In the genomic region with DNA sequence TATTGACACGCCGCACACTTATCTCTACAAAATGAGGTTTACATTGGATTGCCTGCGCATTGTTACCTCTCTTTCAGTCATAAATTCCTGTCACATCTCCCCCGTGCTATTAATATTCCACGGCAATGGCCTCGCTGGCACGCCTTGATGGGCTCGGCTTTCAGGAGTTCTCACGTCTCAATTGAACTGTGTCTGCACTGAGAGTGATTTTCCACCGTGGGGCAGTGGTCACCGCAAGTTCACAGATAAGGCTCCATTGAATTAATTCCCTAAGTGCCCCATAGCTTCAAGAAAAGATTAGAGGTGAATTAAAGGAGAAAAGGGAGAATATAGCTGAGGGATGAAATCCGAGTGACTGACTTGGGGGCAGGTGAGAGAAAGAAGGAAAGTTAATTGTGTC, we compare ENCODE assay signal across 20 mouse cellular contexts.
DNase-seq lines count a peak whose midpoint lies in the region; ATAC-seq and TF ChIP-seq lines count a peak whose summit lies in the region.
"Had no signal": no experiment of that assay in that cellular context is flagged by ENCODE, and none has a peak within 500 bp of the region (broad histone marks: within the 10 kb centered on the region; RNA-seq: fewer than 3 reads in every experiment).

No protein-coding gene starts in this region.

- peak; percentile 29 to 32 for DNase-seq in cerebellum, postnatal 10 days
- DNase-seq in cerebellum, adult 9-11 months: no peak
- peak; percentile 48 for DNase-seq in hindbrain, embryonic 14.5 days (ENCODE audit: low spot score)
- no peak for DNase-seq in layer of hippocampus, adult 2 months (ENCODE audit: low spot score in 2 of 2)
- no peak for DNase-seq in layer of hippocampus, adult 9-10 months (ENCODE audit: low spot score)
- DNase-seq in brain, adult 2 months (ENCODE audit: low read depth, low spot score): peak; percentile 19
- no peak for DNase-seq in embryonic facial prominence, embryonic 10.5 days (ENCODE audit: low spot score)
- DNase-seq: adrenal gland, postnatal 10 days; cerebellum, adult 11 months; cerebellum, adult 9-10 months; heart, adult 18-20 months; heart, postnatal 10 days; heart, postnatal 4 days; kidney, adult 18-20 months had no signal

- TF ChIP-seq CTCF in layer of hippocampus, adult 2 months (conservative IDR thresholded peaks at IDR 0.05): peak; percentile 39; the same call in 1 of the 2 replicates

- H3K4me2 ChIP-seq in hindbrain, embryonic 14.5 days (replicated peaks): no peak overlapping the region
- no peak overlapping the region for H3K4me2 ChIP-seq in hindbrain, embryonic 12.5 days (replicated peaks)
- H3K4me2 ChIP-seq: embryonic facial prominence, embryonic 13.5 days; forebrain, embryonic 13.5 days; hindbrain, embryonic 15.5 days had no signal

- H3K9ac ChIP-seq in hindbrain, embryonic 14.5 days: no peak overlapping the region
- H3K9ac ChIP-seq in hindbrain, embryonic 12.5 days: no peak overlapping the region
- H3K9ac ChIP-seq: embryonic facial prominence, embryonic 13.5 days; forebrain, embryonic 13.5 days; hindbrain, embryonic 15.5 days had no signal

- no peak overlapping the region for H3K27ac ChIP-seq in hindbrain, embryonic 14.5 days
- H3K27ac ChIP-seq in hindbrain, embryonic 12.5 days: no peak overlapping the region
- no peak overlapping the region for H3K27ac ChIP-seq in layer of hippocampus, adult 2 months
- no peak overlapping the region for H3K27ac ChIP-seq in embryonic facial prominence, embryonic 10.5 days (replicated peaks)
- H3K27ac ChIP-seq: embryonic facial prominence, embryonic 13.5 days; forebrain, embryonic 13.5 days; heart, embryonic 10.5 days; hindbrain, embryonic 15.5 days had no signal

- no peaks in the 10 kb centered on the region for H3K36me3 ChIP-seq in hindbrain, embryonic 14.5 days (replicated peaks; ENCODE audit: control insufficient read depth, insufficient read depth)
- H3K36me3 ChIP-seq in hindbrain, embryonic 12.5 days: no peaks in the 10 kb centered on the region
- H3K36me3 ChIP-seq in embryonic facial prominence, embryonic 10.5 days (replicated peaks): no peaks in the 10 kb centered on the region
- H3K36me3 ChIP-seq: embryonic facial prominence, embryonic 13.5 days; heart, embryonic 10.5 days; hindbrain, embryonic 15.5 days had no signal

- H3K9me3 ChIP-seq in hindbrain, embryonic 14.5 days (ENCODE audit: control insufficient read depth, low read length): no peaks in the 10 kb centered on the region
- no peaks in the 10 kb centered on the region for H3K9me3 ChIP-seq in hindbrain, embryonic 12.5 days (replicated peaks)
- 0 out of 2 replicates have a peak, but pooled peaks cover 7% of the 10 kb centered on the region for H3K9me3 ChIP-seq in embryonic facial prominence, embryonic 10.5 days
- H3K9me3 ChIP-seq: embryonic facial prominence, embryonic 13.5 days; forebrain, embryonic 13.5 days; hindbrain, embryonic 15.5 days had no signal

- H3K27me3 ChIP-seq in hindbrain, embryonic 14.5 days (ENCODE audit: control insufficient read depth, insufficient read depth, low read length): no peaks in the 10 kb centered on the region
- no peaks in the 10 kb centered on the region for H3K27me3 ChIP-seq in hindbrain, embryonic 12.5 days
- no peaks in the 10 kb centered on the region for H3K27me3 ChIP-seq in embryonic facial prominence, embryonic 10.5 days (replicated peaks; ENCODE audit: low read depth, poor library complexity, severe bottlenecking)
- H3K27me3 ChIP-seq: embryonic facial prominence, embryonic 13.5 days; forebrain, embryonic 13.5 days had no signal

- no peaks in the 10 kb centered on the region for H3K4me1 ChIP-seq in hindbrain, embryonic 14.5 days (replicated peaks; ENCODE audit: control insufficient read depth, insufficient read depth, low read length)
- peaks cover 5% of the 10 kb centered on the region for H3K4me1 ChIP-seq in hindbrain, embryonic 12.5 days
- peaks cover 13% of the 10 kb centered on the region for H3K4me1 ChIP-seq in embryonic facial prominence, embryonic 10.5 days
- H3K4me1 ChIP-seq: embryonic facial prominence, embryonic 13.5 days; heart, embryonic 10.5 days; hindbrain, embryonic 15.5 days had no signal

- WGBS in hindbrain, embryonic 14.5 days: 51% methylated on average over 12 of the region's 12 CpGs
- WGBS in hindbrain, embryonic 12.5 days: 74% methylated on average over 12 of the region's 12 CpGs
- WGBS in embryonic facial prominence, embryonic 10.5 days: 88% methylated on average over 12 of the region's 12 CpGs

- no peak for ATAC-seq in hindbrain, embryonic 14.5 days (ENCODE audit: low FRiP score)
- no peak for ATAC-seq in hindbrain, embryonic 12.5 days (ENCODE audit: low FRiP score)
- ATAC-seq: forebrain, embryonic 13.5 days; inflammation-experienced regulatory T-cells, adult 6 months had no signal

- no peak overlapping the region for H3K4me3 ChIP-seq in hindbrain, embryonic 14.5 days (replicated peaks; ENCODE audit: low read length)
- no peak overlapping the region for H3K4me3 ChIP-seq in hindbrain, embryonic 12.5 days
- no peak overlapping the region for H3K4me3 ChIP-seq in layer of hippocampus, adult 2 months
- H3K4me3 ChIP-seq in embryonic facial prominence, embryonic 10.5 days: no peak overlapping the region
- H3K4me3 ChIP-seq: embryonic facial prominence, embryonic 13.5 days; forebrain, embryonic 13.5 days; heart, embryonic 10.5 days; hindbrain, embryonic 15.5 days had no signal

Comparison
In these comparisons a context has a peak if more than half of its experiments do, and no peak if none do; other contexts are left out.
1. DNase-seq: peak in cerebellum, postnatal 10 days (2 of 2), hindbrain, embryonic 14.5 days (single experiment) and brain, adult 2 months (single experiment); none in cerebellum, adult 9-11 months (single experiment), layer of hippocampus, adult 2 months (0 of 2), layer of hippocampus, adult 9-10 months (single experiment) and embryonic facial prominence, embryonic 10.5 days (single experiment).